Mouse (Mus musculus) neutrophil, adult 5-6 weeks (primary cell): Measurements from ENCODE around the gene Fam181a. TPM values are rescaled to one million over a fixed set of nuclear protein-coding genes. Genes with fewer than 3 reads are reported as not detected.

ENCODE experiments used
- ATAC-seq: fragments of 151-379, 151-347 bp; 2 replicates; pipeline ENCODE4 v1.8.0; 2017; ENCODE audit warnings: mild to moderate bottlenecking, moderate TSS enrichment; ENCODE audit not compliant: insufficient number of reproducible peaks, poor library complexity, low FRiP score, severe bottlenecking; ENCODE audit errors: extremely low read depth
- total RNA-seq: library from RNA; stranded (forward); fragments of 200-1000 nt; gene quantifications from 2 replicates; pipeline ENCODE4 v1.2.3, GENCODE M21; 2017

The Fam181a gene
- total RNA-seq: not detected in 2 replicates

DNA sequence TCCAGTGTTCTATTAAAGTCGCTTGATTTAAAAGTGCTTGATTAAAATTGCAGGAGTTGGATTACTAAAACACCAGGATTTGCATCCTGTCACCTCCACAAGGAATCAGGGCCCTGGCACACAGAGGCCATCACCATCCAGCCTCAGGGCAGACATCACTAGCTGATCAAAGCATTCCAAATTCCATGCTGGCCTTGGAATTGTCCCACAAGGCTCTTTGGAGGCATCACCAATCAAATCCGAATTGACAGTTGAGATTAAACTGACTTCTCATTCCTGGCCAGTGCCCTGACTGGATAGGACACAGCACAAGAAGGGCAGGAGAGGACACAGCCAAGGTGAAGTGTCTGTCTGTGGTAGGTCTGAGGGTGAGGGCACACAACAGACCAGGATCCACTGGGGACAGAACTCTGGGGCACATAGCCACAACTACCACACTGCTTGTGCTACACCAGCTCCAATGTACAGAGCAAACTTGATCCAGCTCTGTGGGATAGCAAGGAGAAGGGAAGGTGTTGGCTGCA lies at the start of gene Fam181a:
Gene Fam181a, plus strand, starts transcription at position 232 of the 524 bp plus-strand sequence.
- no peak for ATAC-seq

DNA sequence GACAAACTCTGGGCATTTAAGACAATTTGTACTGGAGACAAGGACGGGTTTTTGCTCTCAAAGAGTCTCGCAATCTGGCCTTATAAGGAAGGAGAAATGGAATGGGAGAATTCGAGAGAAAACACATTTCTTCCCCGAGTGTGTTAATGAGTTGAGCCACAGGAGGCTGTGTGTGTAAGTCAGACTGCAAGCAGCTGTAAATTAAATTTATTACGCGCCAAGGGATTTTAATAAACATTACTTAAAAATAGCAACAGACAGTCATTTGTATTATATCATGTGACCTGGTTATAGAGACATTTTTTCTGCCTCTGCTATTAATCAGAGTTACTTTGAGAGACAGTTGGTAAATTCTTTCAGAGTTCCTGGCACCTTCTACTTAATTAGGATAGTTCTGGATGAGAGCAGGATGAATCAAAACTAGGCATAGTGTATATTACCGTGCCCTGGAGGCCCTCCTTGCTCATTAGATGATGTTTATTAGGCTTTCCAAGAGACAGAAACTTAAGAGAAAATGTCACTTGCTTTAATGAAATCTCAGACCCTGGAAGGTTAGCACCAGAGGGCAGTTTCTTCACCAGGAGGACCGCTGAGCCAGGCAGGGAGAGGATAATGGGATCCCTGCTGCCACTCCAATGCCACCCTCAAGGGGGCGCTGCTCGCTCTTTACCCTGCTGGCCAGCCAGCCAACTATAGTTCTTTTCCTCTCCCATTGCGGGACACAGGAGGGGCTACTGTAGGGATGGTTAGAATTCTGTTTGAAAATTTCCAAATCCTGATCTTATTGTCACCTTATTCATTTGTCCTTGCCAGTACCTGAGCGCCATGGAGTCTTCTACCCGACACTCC lies 48.5 kb upstream of the Fam181a start:
- ATAC-seq: no peak

DNA sequence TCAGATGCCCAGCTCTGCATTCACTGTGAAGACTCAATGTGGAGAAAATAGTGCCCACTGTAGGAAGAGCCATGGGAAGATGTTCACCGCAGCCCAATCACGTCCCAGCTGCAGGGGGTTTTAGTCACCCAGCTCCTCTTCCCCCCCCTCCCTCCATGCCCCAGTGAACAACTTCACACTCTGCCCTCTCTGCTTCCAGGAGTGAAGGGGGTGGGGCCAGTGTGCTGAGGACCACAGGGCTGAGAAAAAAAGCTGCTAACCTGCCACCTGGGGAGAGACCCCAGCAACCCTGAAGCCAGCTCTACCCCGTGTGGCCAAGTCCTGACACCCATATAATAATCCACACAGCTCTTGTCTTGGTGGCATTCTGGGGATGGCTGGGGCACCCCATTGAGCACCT lies 44.2 kb upstream of the Fam181a start:
- no peak for ATAC-seq

DNA sequence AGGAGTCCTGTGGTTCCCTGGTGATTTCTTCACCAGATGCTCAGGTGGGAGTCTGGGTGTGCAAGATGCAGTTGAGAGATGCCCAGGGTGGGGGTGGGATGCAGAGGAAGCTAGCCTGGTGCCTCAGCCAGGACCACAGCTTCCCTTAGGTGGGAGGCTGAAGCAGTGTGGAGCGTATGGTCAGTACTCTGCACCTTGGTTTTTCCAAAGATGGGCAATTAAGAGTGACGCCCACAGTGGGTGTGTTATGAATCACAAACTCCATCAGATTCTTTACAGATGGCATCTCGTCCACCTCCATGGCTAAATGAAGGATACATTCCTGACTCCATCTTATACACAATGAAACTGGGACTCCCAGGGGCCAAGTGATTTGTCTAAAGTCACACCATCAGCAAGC lies 38.6 kb upstream of the Fam181a start:
- ATAC-seq: no peak

DNA sequence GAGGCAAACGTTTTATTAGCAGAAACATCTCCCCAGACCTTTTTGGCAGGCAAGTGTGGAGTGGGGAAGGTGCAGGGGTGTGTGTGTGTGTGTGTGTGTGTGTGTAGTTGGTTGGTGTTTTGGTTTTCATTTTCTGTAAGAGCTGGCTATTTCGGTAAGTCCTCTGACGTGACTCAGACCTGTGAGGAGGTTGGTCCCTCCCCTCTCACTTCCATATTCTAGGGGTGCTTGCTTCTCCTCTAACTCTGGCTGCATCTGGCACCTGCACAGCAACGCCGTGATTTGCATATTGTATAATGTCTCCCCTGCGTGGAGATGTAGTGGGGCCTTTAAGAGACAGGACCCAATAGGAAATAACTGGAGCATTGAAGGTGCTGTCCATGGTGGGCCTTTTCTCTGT lies 37.7 kb upstream of the Fam181a start:
- ATAC-seq: 0 out of 2 replicates have a peak, but pooled peaks have one; percentile 20

DNA sequence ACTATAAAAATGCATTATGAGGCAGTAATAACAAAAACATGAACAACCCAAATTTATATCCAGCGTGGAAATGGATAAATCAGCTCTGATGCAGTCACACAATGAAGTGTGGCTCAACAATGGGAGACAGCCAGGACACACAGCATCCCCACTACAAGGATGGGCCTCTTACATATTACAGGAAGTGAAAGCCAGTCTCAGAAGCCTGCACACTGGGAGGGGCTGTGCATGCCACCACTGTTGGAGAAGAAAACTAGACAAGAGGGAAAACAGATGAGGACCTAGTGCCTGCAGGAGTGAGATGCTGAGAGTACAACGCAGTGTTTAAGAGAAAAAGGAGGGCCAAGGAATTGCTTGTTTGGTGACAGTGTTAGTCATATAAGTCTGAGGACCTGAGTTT lies 37.0 kb upstream of the Fam181a start:
- ATAC-seq: no peak

DNA sequence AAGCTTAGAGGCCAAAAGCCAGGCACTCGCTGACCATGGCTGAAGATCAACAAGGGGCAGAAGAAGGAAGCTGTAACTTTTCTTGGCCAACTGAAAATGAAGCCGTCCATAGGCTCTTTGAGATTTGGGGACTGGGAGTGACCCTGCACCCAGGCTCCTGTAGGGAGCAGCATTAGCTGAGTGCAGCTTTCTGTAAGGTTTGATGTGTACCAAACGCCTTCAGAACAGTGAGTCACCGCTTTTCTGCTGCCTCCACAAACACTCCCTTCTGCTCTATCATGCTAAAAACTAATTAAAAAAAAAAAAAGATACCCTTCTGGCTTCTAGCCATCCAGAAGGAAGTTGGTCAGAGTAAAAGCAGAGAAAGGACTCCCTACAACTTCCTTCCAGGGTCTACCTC lies 34.4 kb upstream of the Fam181a start:
- ATAC-seq: no peak

DNA sequence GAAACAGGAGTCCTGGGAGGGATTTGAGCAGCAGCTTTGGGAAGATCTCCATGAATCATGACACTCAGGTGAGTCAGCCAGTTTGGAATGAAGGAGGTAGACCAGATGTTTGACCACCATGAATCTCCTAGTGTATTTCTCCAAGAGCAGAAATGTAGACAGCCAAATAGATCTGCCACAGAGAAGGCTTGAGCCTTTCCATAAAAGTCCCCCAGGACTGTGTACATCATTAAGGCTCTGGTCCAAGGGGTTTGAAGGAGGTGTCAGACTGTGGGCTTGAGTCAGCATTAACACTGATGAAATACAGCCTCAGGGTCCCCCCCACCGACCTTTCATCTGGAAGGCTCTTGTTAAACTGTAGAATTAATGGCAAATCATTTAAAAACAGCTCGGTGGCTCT lies 29.3 kb upstream of the Fam181a start:
- no peak for ATAC-seq

DNA sequence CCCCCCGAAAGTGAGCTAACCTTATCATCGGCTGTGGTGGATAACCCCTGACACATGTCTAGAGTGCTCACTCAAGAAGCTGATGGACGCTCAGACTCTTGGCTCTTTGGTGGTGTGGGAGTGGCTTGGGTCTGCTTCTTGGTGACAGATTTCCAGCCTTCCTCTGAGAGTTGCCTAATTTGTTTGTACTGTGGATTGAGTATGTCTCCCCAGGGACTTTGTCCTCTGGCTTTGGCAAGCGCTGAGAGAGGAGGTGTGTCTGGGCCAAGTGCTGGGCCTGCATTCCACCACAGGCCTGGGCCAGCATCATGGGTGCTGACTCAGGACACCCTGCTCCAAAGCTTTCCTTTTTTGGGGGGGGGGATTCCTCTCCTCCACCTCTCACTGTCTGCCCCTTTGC lies 28.9 kb upstream of the Fam181a start:
- no peak for ATAC-seq

DNA sequence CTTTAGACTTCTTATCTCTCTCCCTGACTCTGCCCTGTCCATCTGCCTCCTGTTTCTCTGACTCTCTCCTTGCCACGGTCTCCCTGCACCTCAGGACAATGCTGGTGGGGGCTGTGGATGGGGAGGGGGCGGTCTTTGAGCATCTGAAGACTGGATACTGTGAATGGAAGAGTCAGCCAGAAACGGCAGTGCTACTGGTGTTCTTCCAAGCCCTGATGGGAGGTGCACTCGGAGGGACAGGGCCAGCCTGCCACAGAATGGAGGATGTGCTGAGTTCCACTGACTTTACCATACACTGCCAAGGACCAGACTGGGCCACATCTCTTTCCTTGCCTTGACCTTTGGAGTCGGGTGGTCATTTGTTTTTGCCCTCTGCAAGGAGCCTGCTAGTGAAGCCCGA lies 27.8 kb upstream of the Fam181a start:
- ATAC-seq: no peak

DNA sequence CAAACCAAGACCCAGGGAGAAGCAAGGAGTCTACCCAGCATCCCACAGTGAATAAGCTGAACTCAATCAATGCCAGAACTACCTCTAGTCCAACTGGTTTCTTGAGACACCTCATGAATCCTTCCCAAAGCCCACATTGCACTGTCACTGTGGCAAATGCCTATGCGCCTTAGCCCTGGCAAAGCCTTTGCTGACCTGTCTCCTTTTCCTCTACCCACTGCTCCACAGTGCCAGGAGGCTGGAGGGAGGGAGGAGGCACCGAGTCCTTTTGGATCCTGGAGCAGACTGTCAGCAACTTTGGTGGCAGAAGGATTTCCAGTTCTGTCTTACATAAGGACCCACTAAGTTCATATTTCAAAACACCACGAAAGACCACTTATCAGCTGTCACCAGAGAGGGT lies 27.4 kb upstream of the Fam181a start:
- ATAC-seq: no peak

DNA sequence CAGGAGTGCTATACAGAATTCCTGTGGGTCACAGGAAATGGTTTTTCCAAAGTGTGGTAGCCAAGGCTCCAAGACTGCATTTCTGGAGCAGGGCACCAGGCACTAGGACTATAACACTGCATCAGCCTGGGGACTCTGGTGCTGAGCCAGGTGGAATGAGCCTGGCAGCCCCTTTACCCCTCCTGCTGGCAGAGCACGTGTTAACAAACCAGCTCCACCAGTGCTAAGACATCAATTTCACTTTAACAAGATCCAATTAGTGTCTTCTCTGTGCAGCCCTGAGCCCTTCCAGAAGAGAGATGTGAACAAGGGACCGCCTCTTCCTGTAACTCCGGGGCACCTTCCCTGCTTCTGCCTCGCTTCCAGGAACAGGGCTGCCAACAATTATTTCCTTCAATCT lies 23.5 kb upstream of the Fam181a start:
- no peak for ATAC-seq

DNA sequence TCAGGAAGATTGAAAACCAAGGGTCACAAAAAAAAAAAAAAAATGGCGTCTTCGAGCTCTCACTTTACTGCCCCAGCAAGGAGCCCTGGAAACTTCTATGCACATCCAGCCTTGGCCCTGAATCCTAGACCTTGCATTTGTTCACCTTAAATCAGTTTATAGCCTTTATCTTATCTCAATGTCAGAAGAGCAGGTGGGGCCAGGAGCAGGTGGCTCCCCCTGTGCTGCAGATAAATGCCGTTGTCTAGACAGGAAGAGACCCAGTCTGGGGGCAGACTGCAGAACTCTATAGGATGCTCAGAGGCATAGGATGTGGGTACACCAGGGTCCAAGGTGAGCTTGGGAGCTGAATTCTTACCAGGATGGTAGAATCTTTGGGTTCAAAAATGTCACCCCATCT lies 18.4 kb upstream of the Fam181a start:
- ATAC-seq: no peak

DNA sequence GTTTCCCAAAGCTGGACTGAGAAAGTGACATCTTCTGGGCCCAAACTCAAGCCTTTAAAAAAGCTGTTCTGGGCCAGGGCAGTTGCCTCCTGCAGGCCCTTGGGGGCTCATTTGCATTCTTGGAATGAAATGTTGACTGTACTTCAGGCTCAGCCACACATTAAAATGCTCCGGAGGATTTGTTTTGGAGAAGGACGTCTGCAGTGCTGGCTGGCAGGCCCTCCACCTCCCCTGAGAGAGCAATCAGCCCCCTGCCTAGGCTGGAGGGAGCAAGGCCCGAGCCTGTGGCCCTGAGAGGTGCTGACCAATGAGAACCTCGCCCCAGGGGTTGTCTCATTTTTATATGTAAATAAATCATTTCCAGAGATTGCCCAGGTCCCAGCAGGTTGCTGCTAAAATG lies 14.5 kb upstream of the Fam181a start:
- ATAC-seq: no peak

DNA sequence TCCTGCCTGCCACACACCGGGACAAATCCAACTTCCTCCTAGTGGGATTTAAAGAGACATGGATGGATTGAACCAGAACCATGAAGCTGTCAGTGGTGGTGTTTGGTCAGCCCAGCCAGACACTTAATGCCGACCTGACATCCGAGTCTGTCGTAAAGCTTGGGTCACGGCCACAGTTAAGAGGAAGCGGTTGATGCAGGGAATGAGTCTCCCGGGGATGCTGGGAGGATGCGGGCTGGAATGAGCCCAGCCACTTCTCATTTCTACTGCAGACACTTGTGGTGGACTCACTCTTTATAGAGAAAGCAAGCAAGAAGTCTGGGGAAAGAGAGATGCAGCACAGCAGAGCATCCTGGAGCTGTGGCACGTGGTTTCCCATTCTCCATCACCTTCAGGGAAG lies 10.3 kb upstream of the Fam181a start:
- ATAC-seq: no peak

DNA sequence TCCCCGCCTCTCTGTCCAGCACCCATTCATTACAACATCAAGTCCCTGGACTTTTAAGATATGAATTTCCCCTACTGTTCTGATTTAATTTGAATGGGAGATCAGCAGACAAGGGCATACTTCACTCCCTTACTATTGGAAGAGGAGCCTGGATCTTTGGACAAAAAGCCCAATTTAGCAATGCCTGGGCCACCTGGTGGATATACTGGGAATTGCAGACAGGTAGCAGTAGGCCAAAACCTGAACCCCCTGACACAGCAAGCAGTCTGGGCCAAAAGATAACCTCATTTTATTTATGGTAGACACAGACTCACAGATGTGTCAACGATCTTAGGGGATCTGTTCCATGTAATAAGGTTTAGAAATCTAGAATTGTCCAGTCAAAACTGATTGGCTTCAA lies 9.1 kb upstream of the Fam181a start:
- ATAC-seq: no peak

DNA sequence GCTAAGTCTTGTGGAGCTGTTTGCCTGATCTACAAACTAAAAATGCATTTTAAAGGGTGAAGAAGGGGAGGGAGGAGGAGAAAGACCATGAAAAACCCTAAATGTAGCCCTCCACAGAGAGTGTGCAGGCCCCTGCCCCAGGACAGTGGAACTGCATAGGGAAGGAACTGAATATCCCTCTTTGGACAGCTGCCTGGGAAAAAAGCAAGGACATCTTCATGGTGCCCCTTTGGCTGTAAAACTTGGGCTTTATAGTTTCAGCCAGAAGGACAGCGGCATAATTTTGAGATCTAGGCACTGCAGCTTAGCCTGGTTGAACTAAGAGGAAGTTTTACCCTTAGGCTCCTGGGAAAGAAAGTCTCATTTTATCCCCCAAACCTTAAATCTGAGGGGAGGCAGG lies 7.8 kb upstream of the Fam181a start:
- no peak for ATAC-seq

DNA sequence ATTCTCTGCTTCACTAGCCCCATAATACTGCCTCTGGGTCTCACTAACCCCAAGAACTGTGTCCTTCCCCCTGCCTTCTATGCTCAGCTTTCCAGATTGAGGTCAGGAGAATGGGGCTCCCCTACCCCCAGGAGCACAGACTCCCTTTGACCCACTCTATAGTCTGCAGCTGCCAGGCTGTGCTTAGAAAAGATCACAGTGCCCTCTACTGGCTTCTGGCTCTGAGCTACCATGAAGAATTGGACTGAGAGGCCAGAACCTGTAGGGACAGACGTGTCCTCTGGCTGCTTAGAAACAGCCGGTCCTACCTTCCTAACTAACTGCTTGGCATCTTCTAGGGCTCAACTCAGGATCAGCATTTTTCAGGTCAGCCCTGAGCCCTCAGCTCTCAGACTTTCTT lies 4.6 kb upstream of the Fam181a start:
- ATAC-seq: no peak

DNA sequence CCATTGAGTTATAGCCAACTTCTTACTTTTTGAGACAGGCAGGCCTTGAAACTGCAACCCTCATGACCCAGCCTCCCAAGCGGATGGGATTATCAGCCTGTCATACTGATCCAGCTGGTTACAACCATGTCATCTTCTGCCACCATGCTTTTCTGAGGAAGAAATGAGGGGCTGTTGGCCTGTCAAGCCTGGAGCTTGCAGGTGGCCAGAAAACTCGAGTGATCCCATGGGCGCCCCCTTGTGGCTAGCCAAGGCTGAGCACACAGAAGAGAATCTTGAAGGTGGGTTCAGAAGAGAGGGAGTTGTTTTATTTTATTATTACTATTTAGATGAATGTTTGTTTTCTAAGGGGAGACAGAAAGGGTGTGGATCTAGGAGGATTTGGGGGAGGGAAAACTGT lies 4.1 kb upstream of the Fam181a start:
- ATAC-seq: peak; percentile 25; the same call in 1 of the 2 replicates

DNA sequence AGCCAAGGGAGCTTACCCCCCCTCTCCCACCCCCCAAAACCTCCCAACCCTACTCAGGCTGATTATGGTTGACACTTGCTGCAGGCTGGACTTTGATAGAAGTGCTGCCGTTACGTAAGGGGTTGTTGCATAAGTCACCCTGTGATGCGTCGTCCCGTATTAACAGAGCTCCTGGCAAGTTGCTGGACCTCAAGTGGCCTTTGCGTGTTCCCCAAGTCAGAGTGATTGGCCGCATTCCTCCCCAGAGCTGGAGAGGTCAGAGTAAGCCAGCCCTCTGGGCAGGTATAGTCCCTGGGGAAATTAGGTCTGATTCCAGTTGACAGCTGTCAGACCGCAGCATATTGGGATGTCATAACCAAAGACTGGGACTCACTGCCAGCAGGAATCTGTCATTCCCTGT lies 1.1 kb downstream of the Fam181a start:
- no peak for ATAC-seq

DNA sequence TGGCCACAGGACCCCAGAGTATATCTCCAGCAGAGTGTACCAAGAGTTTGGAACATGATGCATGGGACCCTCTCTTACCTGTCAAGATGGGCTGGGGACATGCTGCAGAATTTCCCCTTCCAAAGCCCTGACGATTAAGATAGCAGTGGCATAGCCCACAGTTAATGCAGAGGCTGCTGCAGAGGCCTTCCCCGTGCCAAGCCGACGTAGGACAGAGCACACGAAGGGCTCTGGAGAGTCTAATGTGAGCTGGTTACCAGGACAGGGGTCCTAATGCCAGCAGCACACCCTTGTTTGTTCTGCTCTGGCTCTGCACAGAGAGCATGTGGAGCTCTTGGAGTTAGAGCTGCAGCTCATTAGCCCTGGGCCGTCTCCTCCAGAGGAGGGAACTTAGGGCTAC lies 2.5 kb downstream of the Fam181a start:
- no peak for ATAC-seq
